In the genomic region with DNA sequence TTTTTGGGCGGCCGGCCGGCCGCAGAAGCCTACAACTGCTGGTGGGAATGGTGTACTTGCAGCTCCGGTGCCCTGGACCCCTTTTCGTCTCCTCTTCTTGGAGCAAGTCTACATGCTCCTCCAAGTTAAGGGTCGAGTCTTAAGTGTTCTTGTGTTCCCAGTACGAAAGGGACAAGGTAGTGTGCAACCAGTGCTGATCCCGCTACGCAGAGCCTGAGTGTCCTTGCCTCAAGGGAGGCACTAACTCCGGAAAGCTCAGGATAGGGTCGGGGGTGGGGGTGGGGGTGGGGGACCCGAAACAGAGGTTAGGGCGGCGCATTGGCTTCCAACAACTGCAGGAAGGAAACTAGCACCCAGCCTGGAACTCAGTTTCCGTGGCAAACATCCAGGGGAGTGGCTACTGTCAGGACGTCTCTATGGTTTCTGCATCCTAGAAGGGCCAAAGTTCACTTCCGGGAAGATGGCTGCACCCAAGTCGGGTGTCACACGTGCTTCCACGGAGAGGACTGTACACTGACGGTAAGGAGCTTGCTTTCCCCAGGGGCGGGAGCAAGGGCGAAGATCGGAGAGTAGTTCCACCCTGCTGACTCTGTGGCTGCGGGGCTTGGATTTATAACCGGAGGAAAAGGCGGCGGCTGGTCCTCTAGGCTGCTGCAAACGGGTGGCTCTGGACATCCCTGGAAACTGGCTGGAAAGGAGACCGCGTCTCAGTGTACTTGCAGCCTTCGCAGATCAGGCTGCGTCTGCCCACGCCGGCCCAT, we compare ENCODE assay signal across 8 mouse cellular contexts. TPM values are rescaled to one million over a fixed set of nuclear protein-coding genes. Genes with fewer than 3 reads are reported as not detected.
DNase-seq lines count a peak whose midpoint lies in the region; ATAC-seq and TF ChIP-seq lines count a peak whose summit lies in the region.

A gene (plus strand): TSS at position 448 of the 761 bp plus-strand sequence.

- H3K9ac ChIP-seq in ES-Bruce4 (ENCODE audit: low read depth, poor library complexity, severe bottlenecking), result peak within 1 kb of the TSS; percentile 60
- peak within 1 kb of the TSS; percentile 58 for H3K9ac ChIP-seq in forebrain, embryonic 12.5 days
- peak within 1 kb of the TSS; percentile 52; the same call in 1 of the 2 replicates for H3K9ac ChIP-seq in heart, postnatal 0 days (replicated peaks; ENCODE audit: low read depth, low read length)
- H3K9ac ChIP-seq in liver, embryonic 16.5 days (ENCODE audit: low read depth, low read length), result peak within 1 kb of the TSS; percentile 55
- peak within 1 kb of the TSS; percentile 73 for H3K9ac ChIP-seq in neural tube, embryonic 13.5 days

- no peaks in the 10 kb centered on the region for H3K4me1 ChIP-seq in ES-Bruce4 (ENCODE audit: control insufficient read depth, insufficient read depth, low read length)
- peaks cover 11% of the 10 kb centered on the region for H3K4me1 ChIP-seq in forebrain, embryonic 12.5 days
- peaks cover 11% of the 10 kb centered on the region; the same call in 1 of the 2 replicates for H3K4me1 ChIP-seq in heart, postnatal 0 days (ENCODE audit: control insufficient read depth, insufficient read depth)
- peaks cover 9% of the 10 kb centered on the region for H3K4me1 ChIP-seq in liver, embryonic 16.5 days (ENCODE audit: control insufficient read depth, low read depth, low read length)
- peaks cover 16% of the 10 kb centered on the region for H3K4me1 ChIP-seq in neural tube, embryonic 13.5 days (replicated peaks)
- H3K4me1 ChIP-seq in testis, adult 2 months (ENCODE audit: control insufficient read depth, insufficient read depth, low read length), result peaks cover 3% of the 10 kb centered on the region

- H3K4me3 ChIP-seq in ES-Bruce4 (ENCODE audit: low read depth, low read length), result peak within 1 kb of the TSS; percentile 93
- H3K4me3 ChIP-seq in forebrain, embryonic 12.5 days (replicated peaks), result peak within 1 kb of the TSS; percentile 81
- peak within 1 kb of the TSS; percentile 87 for H3K4me3 ChIP-seq in heart, postnatal 0 days (ENCODE audit: low read depth, low read length)
- peak within 1 kb of the TSS; percentile 74 for H3K4me3 ChIP-seq in liver, embryonic 16.5 days (ENCODE audit: low read depth, low read length)
- H3K4me3 ChIP-seq in neural tube, embryonic 13.5 days, result peak within 1 kb of the TSS; percentile 79
- peak within 1 kb of the TSS; percentile 97 for H3K4me3 ChIP-seq in testis, adult 2 months (ENCODE audit: control insufficient read depth, low read depth, low read length)

- TF ChIP-seq CTCF in ES-Bruce4 (IDR thresholded peaks at IDR 0.05; ENCODE audit: low read depth, low read length), result no peak
- TF ChIP-seq CTCF in heart, postnatal 0 days (IDR thresholded peaks at IDR 0.05; ENCODE audit: low read depth), result no peak
- TF ChIP-seq CTCF in testis, adult 2 months (IDR thresholded peaks at IDR 0.05; ENCODE audit: control insufficient read depth, insufficient read depth, insufficient replicate concordance, low read depth, low read length), result no peak

- no peaks in the 10 kb centered on the region for H3K9me3 ChIP-seq in ES-Bruce4 (replicated peaks; ENCODE audit: control insufficient read depth, insufficient read depth, low read length, poor library complexity, severe bottlenecking)
- H3K9me3 ChIP-seq in forebrain, embryonic 12.5 days, result no peaks in the 10 kb centered on the region
- H3K9me3 ChIP-seq in heart, postnatal 0 days (replicated peaks; ENCODE audit: control insufficient read depth, low read length), result no peaks in the 10 kb centered on the region
- no peaks in the 10 kb centered on the region for H3K9me3 ChIP-seq in liver, embryonic 16.5 days (replicated peaks; ENCODE audit: control insufficient read depth, low read length)
- no peaks in the 10 kb centered on the region for H3K9me3 ChIP-seq in neural tube, embryonic 13.5 days

- peak; percentile 53 for TF ChIP-seq POLR2A in ES-Bruce4 (IDR thresholded peaks at IDR 0.05; ENCODE audit: insufficient read depth, low read length)
- TF ChIP-seq POLR2A in testis, adult 2 months (IDR thresholded peaks at IDR 0.05; ENCODE audit: control insufficient read depth, low read depth, low read length), result peak; percentile 69

- peak; percentile 33; the same call in 1 of the 2 replicates for TF ChIP-seq EP300 in ES-Bruce4 (IDR thresholded peaks at IDR 0.05; ENCODE audit: insufficient read depth, low read depth, low read length)
- TF ChIP-seq EP300 in heart, postnatal 0 days (IDR thresholded peaks at IDR 0.05; ENCODE audit: low read depth), result no peak

- peak; percentile 97 for DNase-seq in c-Kit-positive CD71-positive TER-119-positive erythroid progenitor cells, embryonic 14.5 days (ENCODE audit: low spot score)
- DNase-seq in heart, postnatal 0 days (ENCODE audit: low spot score), result peak; percentile 95
- DNase-seq in kidney, postnatal 4 days, result peak; percentile 85 to 91

- H3K4me2 ChIP-seq in forebrain, embryonic 12.5 days, result peak within 1 kb of the TSS; percentile 77
- peak within 1 kb of the TSS; percentile 91 for H3K4me2 ChIP-seq in heart, postnatal 0 days (ENCODE audit: low read depth, low read length)
- H3K4me2 ChIP-seq in liver, embryonic 16.5 days (ENCODE audit: low read depth, low read length), result peak within 1 kb of the TSS; percentile 75
- H3K4me2 ChIP-seq in neural tube, embryonic 13.5 days, result peak within 1 kb of the TSS; percentile 86

- WGBS in forebrain, embryonic 12.5 days, result 10% methylated on average over 36 of the region's 36 CpGs
- 9% methylated on average over 36 of the region's 36 CpGs for WGBS in heart, postnatal 0 days
- 7% methylated on average over 36 of the region's 36 CpGs for WGBS in liver, embryonic 16.5 days (ENCODE audit: insufficient replicate concordance)
- WGBS in neural tube, embryonic 13.5 days, result 11% methylated on average over 36 of the region's 36 CpGs

- no peak within 1 kb of the TSS for H3K27ac ChIP-seq in ES-Bruce4 (ENCODE audit: insufficient read depth, low read length)
- H3K27ac ChIP-seq in forebrain, embryonic 12.5 days, result peak within 1 kb of the TSS; percentile 25; the same call in 1 of the 2 replicates
- peak within 1 kb of the TSS; percentile 58 for H3K27ac ChIP-seq in heart, postnatal 0 days (ENCODE audit: low read depth)
- H3K27ac ChIP-seq in liver, embryonic 16.5 days (ENCODE audit: low read length), result no peak within 1 kb of the TSS
- no peak within 1 kb of the TSS; the same call in 1 of the 2 replicates for H3K27ac ChIP-seq in neural tube, embryonic 13.5 days (replicated peaks)
- H3K27ac ChIP-seq in testis, adult 2 months (ENCODE audit: control insufficient read depth, insufficient read depth, low read depth, low read length), result peak within 1 kb of the TSS; percentile 47; the same call in 1 of the 2 replicates

- no peaks in the 10 kb centered on the region for H3K27me3 ChIP-seq in ES-Bruce4 (ENCODE audit: control insufficient read depth, insufficient read depth, low read length, poor library complexity, severe bottlenecking)
- peaks cover 21% of the 10 kb centered on the region for H3K27me3 ChIP-seq in forebrain, embryonic 12.5 days
- H3K27me3 ChIP-seq in heart, postnatal 0 days (ENCODE audit: control insufficient read depth, insufficient read depth, low read length), result no peaks in the 10 kb centered on the region
- peaks cover 3% of the 10 kb centered on the region for H3K27me3 ChIP-seq in liver, embryonic 16.5 days (ENCODE audit: control insufficient read depth, insufficient read depth, low read depth, low read length)
- peaks cover 28% of the 10 kb centered on the region for H3K27me3 ChIP-seq in neural tube, embryonic 13.5 days
- H3K27me3 ChIP-seq in testis, adult 2 months (ENCODE audit: control insufficient read depth, insufficient read depth, low read length), result no peaks in the 10 kb centered on the region

- no peaks in the 10 kb centered on the region for H3K36me3 ChIP-seq in ES-Bruce4 (ENCODE audit: control insufficient read depth, insufficient read depth, low read length, poor library complexity, severe bottlenecking)
- H3K36me3 ChIP-seq in forebrain, embryonic 12.5 days (replicated peaks), result peaks cover 4% of the 10 kb centered on the region; the same call in 1 of the 2 replicates
- no peaks in the 10 kb centered on the region for H3K36me3 ChIP-seq in heart, postnatal 0 days (replicated peaks; ENCODE audit: control insufficient read depth, insufficient read depth, low read length)
- no peaks in the 10 kb centered on the region for H3K36me3 ChIP-seq in liver, embryonic 16.5 days (ENCODE audit: control insufficient read depth, insufficient read depth)
- H3K36me3 ChIP-seq in neural tube, embryonic 13.5 days, result no peaks in the 10 kb centered on the region; the same call in 1 of the 2 replicates
- H3K36me3 ChIP-seq in testis, adult 2 months (ENCODE audit: control insufficient read depth, insufficient read depth, low read length), result no peaks in the 10 kb centered on the region

- peak; percentile 91 for ATAC-seq in forebrain, embryonic 12.5 days (ENCODE audit: low FRiP score)
- ATAC-seq in heart, postnatal 0 days (ENCODE audit: insufficient read depth, low read depth), result peak; percentile 92
- peak; percentile 94 for ATAC-seq in liver, embryonic 16.5 days (ENCODE audit: low read depth)
- ATAC-seq in neural tube, embryonic 13.5 days (ENCODE audit: low read depth), result peak; percentile 96

RNA-seq across cellular contexts. Expression of the gene that starts here (rescaled TPM):
- 27.7 and 27.8 TPM in 2 replicates for polyA plus RNA-seq in ES-Bruce4 (2011; ENCODE audit: insufficient read depth, insufficient read length, low read depth, missing spikeins)
- 31.4 and 32.0 TPM in 2 replicates for polyA plus RNA-seq in forebrain, embryonic 12.5 days (2016; fragmentation: Nextera tagmentation; extraction: Ambion mirVana)
- total RNA-seq in heart, postnatal 0 days (2014; rRNA removed; ENCODE audit: low replicate concordance), result 1.2 and 3.4 TPM in 2 replicates
- 10.9 and 11.6 TPM in 2 replicates for polyA plus RNA-seq in heart, postnatal 0 days (2015; fragmentation: Nextera tagmentation; extraction: Ambion mirVana)
- 13.2 and 14.1 TPM in 2 replicates for polyA plus RNA-seq in liver, embryonic 16.5 days (2015; fragmentation: Nextera tagmentation; extraction: Ambion mirVana)
- polyA plus RNA-seq in neural tube, embryonic 13.5 days (2015; fragmentation: Nextera tagmentation; extraction: Ambion mirVana), result 29.5 and 30.3 TPM in 2 replicates
- polyA plus RNA-seq in testis, adult 2 months (2012; rRNA removed), result 6.7 and 6.9 TPM in 2 replicates

Comparison
In these comparisons a context has a peak if more than half of its experiments do, and no peak if none do; other contexts are left out.
1. H3K27ac ChIP-seq: peak in forebrain, embryonic 12.5 days (single experiment), heart, postnatal 0 days (single experiment) and testis, adult 2 months (single experiment); none in ES-Bruce4 (single experiment), liver, embryonic 16.5 days (single experiment) and neural tube, embryonic 13.5 days (single experiment).
2. Peak in every context shown above with its lines, with median percentiles within 50 percentile points of each other: H3K4me3 ChIP-seq, H3K9ac ChIP-seq, DNase-seq, ATAC-seq and H3K4me2 ChIP-seq.